Mouse (Mus musculus): ENCODE measurements around the gene Trim12c. TPM values are rescaled to one million over a fixed set of nuclear protein-coding genes. Genes with fewer than 3 reads are reported as not detected.
"Not testable (repeated sequence)": the region's sequence is repeated elsewhere in the genome, so short reads cannot be mapped to it uniquely, and the experiment has no call there.

The Trim12c gene
- 1 to 10 TPM in 1 of 2 experiments, under 1 TPM in 1; 0.83 to 1.0 TPM for total RNA-seq (2021)

DNA sequence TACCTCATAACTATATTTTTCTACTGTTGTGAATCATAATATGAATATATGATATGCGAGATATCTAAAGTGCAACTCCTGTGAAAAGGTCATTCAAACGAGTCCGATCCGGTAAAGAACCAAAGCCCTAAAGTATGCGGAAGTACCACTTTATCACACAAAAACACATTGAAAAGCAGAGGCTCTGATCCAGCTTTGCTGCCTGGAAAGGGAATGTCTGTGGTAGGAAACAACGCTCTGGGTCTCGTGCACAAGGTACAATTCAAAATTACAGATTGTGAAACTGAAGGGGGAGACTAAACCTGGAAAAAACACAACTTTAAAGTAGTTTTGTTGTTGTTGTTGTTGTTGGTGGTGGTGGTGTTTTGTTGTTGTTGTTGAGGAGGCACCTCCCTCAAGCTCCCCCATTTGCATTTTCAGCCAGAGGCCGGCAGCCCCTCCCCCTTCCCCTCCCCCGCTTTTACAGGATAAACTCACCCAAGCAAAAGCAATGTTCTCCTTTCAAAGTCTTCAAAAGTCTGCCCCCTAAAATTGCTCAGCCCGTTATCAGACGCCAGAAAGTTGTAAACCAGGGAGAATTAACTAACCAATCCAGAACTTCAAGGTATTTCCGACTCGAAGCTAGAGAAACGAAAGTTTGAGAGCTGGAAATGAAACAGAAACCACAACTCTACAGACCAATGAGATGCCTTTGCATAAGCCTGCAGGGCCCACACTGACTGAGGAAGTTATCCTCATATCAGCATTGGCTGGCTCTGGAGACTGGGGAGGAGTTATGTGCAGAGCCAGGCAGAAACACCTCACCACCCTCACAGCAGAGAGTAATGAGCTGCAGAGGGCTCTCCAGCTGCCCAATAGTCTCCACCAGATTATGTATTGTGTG, at the start of gene Trim12c:
Trim12c (minus strand) TSS at position 646 of the 883 bp plus-strand sequence.
- peak; percentile 2 to 62 for DNase-seq (ENCODE audit: extremely low spot score in 1 of 2, low spot score in 2 of 2)
- intact Hi-C loops (cut with DNase I): no loop called here

DNA sequence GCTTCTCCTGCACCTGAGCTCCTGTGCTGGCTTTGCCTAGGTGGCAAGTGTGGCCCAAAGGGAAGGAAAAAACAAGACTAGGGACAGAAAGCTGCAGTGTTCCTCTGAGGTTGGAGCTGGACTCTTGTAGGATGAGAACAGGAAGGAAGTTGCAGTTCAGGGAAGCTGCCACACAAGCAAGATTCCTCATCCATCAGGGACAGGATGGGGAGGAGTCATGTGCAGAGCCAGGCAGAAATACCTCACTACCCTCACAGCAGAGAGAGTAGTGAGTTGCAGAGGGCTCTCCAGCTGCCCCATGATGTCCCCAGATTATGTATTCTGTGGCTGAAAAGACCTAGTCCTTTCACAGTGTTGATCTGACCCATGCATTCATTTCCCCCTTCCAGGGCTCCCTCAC, 48.0 kb upstream of the Trim12c start:
- no peak for DNase-seq (ENCODE audit: extremely low spot score in 1 of 2, low spot score in 2 of 2)
- intact Hi-C loops (cut with DNase I): no loop called here

DNA sequence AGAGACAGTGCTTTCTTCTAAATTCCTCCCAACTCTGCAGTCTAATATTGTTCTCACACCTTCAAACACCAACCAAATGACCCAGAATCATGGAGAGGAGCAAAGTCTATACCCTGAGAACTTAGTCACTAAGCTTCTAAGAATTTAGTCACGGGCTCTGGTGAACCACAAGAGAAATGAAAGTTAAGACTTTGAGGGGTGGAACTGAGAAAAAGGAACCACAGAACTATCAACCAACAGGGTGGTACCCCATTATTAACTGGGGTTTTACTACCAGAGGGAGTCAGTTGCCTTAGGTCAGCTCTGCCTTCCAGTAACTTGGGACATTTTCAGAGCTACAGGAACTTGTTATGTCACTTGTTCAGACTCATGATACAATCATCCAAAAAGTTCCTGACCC, 47.5 kb upstream of the Trim12c start, which contains the start of gene Trim30c:
Trim30c (minus strand) TSS at position 140 of the 400 bp plus-strand sequence.
- intact Hi-C loops (cut with DNase I): no loop called here
- DNase-seq (ENCODE audit: extremely low spot score in 1 of 2, low spot score in 2 of 2): no peak

DNA sequence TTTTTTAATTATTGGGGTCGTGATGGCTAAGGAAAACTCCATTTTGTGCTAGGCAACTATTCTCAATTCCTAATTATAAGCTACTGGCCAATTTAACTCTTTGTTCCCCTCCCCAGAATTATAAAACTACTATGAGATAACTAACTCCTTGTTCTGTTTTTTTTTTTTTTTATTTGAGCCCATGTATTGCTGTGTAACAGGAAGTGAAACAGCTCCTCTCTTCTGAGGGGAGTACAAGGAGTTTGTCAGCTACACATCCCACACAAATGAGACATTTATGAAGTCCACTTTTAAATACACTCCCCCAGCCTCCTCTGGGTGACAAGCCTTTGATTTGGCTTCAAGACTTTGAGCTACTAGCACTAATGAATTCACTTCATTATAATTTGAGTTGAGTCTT, 45.3 kb upstream of the Trim12c start:
- DNase-seq (ENCODE audit: extremely low spot score in 1 of 2, low spot score in 2 of 2): no peak
- intact Hi-C loops (cut with DNase I): no loop called here

DNA sequence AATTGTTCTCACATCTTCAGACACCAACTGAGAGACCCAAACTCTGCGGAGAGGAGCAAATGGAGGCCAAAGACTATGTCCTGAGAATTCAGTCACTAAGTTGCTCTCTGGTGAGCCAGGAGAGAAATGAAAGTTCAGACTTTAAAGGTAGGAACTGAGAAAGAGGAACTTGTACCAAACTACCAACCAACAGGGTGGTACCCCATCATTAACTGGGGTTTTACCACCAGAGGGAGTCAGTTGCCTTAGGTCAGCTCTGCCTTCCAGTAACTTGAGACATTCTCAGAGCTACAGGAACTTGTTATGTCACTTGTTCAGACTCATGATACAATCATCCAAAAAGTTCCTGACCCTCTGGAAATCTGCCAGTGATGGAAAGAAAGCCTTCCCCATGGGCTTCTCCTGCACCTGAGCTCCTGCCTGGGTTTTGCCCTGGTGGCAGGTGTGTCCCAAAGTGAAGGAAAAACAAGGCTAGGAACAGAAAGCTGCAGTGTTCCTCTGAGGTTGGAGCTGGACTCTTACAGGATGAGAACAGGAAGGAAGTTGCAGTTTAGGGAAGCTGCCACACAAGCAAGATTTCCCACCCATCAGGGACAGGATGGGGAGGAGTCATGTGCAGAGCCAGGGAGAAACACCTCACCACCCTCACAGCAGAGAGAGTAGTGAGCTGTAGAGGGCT, 16.7 kb upstream of the Trim12c start, which contains the start of gene Trim30b:
Trim30b (minus strand) TSS at position 149 of the 679 bp plus-strand sequence.
- no peak for DNase-seq (ENCODE audit: extremely low spot score in 1 of 2, low spot score in 2 of 2)
- intact Hi-C loops (cut with DNase I): no loop called here

DNA sequence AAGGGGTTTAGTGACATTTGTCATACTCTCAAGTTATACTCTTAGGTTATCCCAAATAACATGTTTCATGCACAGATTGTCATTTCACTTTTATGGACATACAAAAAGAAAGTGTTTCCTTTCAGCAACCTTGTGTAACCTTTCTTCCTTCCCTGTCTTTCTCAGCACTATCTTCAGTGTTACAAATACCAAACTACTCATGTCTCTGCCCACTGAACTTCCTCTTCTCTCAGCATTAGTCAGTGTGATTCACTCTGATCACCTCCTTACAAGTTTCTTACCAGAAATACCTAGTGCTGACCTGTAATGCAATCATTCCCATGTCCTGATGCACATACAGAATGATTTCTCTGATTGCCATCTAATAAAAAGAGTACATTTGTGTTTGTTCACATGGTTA, 13.2 kb upstream of the Trim12c start:
- intact Hi-C loops (cut with DNase I): no loop called here
- no peak for DNase-seq (ENCODE audit: extremely low spot score in 1 of 2, low spot score in 2 of 2)

DNA sequence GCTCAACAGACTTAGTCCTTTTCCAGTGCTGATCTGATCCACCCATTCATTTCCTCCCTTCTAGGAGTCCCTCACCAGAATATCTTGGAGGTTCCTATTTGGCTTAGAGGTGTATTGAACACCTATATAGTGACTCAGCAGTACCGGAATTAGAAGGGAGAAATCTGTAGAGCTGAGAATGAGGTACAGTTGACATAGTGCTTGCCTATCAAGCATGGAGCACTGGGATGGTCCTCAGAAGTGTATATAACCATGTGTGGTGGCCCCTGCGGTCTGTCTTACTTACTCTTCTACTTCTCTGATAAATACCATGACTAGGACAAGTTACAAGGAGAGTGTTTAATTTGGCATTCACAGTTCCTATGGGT, 422 bp upstream of the Trim12c start:
- intact Hi-C loops (cut with DNase I): no loop called here
- no peak for DNase-seq (ENCODE audit: extremely low spot score in 1 of 2, low spot score in 2 of 2)

DNA sequence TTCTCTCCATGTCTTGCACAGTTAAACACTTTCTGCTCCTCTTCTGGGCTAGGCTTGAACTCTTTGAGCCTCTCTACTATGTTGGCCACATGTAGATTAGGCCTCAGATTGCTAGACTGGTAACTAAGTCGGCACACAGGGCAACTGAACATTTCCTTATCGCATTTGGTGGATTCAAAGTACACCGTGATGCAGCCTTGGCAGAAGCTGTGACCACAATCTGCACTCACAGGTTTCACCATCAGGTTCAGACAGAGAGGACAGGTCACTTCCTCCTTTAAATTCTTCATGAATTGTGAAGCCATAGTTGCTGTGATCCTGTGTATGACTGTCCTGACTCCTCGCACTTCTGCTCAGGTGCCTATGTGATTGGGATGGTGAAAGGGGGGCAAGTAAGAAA, 5.1 kb downstream of the Trim12c start:
- intact Hi-C loops (cut with DNase I); DNase-seq (ENCODE audit: extremely low spot score in 1 of 2, low spot score in 2 of 2): not testable (repeated sequence)

DNA sequence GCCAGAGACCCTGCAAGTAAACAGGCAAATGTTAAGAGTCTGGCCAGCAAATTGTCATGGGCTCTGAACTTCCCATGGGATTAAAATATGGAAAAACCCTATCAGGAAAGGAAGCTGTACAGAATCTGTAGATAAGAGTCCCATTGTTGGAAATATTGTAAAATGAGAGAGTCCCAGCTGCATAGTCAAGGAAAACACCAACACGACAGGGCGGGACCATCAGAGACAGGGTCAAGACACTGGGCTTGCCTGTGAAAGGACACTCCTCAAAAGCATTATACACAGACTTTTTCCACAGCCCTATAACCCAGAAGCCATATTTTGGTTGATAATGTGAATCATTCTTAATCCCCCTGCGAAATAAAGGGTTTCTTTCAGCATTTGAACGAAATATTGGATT, 12.4 kb downstream of the Trim12c start:
- intact Hi-C loops (cut with DNase I); DNase-seq (ENCODE audit: extremely low spot score in 1 of 2, low spot score in 2 of 2): not testable (repeated sequence)

DNA sequence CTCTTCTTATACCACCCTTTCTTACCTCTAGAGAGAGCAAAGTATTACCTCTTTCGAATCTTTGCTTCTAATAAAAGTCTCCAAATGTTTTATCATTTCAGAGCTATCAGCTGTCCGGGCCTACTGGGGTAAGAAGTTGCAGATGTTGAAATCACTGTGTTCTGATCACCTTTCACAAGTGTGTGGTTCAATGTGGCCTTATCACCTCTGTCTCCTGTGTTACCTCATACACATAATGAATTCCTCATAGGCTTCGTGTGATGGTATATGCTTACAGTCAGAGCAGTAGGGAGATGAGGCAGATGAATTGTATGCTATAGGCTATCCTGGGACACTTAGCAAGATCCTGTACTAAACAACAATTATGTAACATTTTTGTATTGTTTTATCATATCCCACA, 17.6 kb downstream of the Trim12c start:
- DNase-seq (ENCODE audit: extremely low spot score in 1 of 2, low spot score in 2 of 2); intact Hi-C loops (cut with DNase I): not testable (repeated sequence)

DNA sequence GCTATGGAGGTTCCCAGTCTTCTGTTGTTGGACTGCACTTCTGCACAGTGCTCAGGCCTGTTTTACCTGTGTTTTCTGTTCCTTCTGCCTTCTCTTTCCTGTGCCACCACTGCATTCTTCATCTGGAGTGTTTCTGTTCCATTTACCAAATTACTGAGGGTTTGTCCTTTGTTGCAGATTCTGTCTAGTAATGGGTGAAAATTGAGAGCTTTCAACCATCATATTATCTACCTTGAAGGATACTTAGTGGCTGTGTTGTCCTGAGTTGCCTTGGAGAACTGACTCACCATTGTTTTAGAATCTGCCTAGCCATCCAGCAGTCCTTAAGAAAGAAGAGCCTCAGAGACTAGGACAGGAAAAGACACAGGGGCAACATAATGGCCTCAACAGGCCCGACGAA, 24.0 kb downstream of the Trim12c start, which contains the start of gene Trim34b:
Trim34b (plus strand) TSS at position 301 of the 400 bp plus-strand sequence.
- DNase-seq (ENCODE audit: extremely low spot score in 1 of 2, low spot score in 2 of 2); intact Hi-C loops (cut with DNase I): not testable (repeated sequence)

DNA sequence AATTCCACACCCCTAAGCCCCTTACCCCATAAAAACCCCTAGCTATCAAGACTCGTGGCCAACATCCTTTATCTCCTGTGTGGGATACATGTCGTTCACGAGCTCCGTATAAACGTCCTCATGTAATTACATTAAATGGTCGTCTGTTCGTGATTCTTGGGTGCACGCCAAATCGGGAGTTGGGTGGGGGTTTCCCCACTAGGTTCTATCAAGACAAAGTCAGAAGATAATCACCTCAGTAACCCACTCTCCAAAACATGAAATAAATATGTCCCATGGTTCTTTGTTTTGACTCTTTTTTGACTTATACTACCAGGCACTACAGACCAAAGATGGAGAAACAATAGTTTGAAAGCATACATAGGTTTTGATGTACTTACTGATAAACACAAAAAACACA, 31.1 kb downstream of the Trim12c start:
- intact Hi-C loops (cut with DNase I): no loop called here
- DNase-seq (ENCODE audit: extremely low spot score in 1 of 2, low spot score in 2 of 2): no peak

DNA sequence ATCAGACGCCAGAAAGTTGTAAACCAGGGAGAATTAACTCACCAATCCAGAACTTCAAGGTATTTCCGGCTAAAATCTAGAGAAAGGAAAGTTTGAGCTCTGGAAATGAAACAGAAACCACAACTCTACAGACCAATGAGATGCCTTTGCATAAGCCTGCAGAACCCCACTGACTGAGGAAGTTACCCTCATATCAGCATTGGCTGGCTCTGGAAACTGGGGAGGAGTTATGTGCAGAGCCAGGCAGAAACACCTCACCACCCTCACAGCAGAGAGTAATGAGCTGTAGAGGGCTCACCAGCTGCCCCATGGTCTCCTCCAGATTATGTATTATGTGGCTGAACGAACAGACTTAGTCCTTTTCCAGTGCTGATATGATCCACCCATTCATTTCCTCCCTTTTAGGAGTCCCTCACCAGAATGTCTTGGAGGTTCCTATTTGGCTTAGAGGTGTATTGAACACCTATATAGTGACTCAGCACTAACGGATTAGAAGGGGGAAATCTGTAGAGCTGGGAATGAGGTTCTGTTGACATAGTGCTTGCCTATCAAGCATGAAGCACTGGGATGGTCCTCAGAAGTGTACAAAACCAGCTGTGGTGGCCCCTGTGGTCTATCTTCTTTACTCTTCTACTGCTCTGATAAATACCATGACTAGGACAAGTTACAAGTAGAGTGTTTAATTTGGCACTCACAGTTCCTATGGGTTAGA, 37.6 kb downstream of the Trim12c start, which contains the start of gene Trim12a:
Trim12a (minus strand) TSS at position 98 of the 712 bp plus-strand sequence.
- DNase-seq (ENCODE audit: extremely low spot score in 1 of 2, low spot score in 2 of 2); intact Hi-C loops (cut with DNase I): not testable (repeated sequence)

DNA sequence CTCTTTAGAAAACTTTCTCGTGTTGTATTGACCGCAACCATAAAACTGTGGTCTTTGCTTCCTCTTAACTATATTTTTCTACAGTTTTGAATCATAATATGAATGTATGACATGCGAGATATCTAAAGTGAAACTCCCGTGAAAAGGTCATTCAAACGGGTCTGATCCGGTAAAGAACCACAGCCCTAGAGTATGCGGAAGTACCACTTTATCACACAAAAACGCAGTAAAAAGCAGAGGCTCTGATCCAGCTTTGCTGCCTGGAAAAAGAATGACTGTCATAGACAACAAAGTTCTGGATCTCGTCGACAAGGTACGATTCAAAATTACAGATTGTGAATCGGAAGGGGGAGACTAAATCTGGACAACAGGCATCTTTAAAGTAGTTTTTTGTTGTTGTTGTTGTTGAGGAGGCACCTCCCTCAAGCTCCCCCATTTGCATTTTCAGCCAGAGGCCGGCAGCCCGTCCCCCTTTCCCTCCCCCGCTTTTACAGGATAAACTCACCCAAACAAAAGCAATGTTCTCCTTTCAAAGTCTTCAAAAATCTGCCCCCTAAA, 38.3 kb downstream of the Trim12c start:
- DNase-seq (ENCODE audit: extremely low spot score in 1 of 2, low spot score in 2 of 2): no peak
- intact Hi-C loops (cut with DNase I): no loop called here

DNA sequence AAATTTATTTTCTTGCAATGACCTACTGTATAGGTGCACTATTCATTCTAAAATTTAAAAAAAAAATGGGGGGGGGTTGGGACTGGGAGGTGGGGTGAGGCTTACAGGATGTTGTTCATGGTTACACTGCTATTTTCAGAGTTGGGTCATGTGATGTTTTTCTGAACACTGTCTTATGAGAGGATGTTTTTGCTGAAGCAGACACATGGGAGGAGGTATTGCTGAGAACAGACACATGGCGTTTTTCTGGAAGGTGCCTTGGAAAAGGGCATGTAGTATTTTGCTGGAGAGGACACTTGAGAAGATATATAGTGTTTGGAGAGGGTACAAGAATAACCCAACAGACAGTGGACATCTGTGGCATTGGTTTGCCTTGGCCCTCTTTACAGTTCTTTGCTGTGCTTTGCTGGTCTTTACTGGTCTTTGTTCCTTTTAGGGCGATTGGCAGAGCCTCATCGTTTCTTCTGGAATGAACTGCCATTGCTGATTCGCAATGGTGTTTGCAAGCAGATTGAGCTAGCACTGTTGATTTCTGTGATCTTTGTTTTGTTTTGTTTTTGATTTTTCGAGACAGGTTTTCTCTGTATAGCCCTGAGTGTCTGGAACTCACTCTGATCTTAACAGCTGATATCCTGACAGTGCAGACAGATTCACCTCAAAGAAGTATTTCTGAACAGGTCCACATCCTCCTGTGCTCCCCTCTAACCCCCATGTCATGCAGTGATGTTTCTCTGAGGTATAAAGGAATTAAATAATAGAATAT, 61.3 kb downstream of the Trim12c start:
- intact Hi-C loops (cut with DNase I): no loop called here
- DNase-seq (ENCODE audit: extremely low spot score in 1 of 2, low spot score in 2 of 2): no peak

DNA sequence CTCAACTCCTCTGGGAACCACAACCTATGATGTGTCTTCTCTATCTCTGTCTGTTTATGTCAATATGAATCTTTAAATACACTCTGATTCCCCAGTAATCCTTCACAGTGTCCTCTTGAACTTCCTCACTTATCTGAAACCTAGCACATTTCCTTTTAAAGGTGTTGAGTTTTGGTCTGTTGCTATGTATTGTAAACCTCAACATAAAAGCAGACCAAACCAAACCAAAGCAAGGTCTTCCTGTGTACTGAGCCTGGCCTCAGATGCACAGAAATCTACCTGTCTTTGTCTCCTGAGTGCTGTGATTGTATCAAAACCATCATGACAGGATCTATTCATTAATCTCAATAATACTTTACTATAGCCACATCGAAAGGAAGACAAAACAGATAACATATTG, 62.5 kb downstream of the Trim12c start:
- intact Hi-C loops (cut with DNase I): no loop called here

More for the DNA sequence above, 62.5 kb downstream of the Trim12c start:
- DNase-seq (ENCODE audit: extremely low spot score in 1 of 2, low spot score in 2 of 2): no peak
